Mouse (Mus musculus) midbrain, embryonic 10.5 days (tissue): Measurements from ENCODE around the gene Hs6st3. TPM values are rescaled to one million over a fixed set of nuclear protein-coding genes. Genes with fewer than 3 reads are reported as not detected.

Experiments used
- polyA plus RNA-seq: library from polyadenylated mRNA; unstranded; fragments of >200 nt; fragmentation: Nextera tagmentation; extraction: Ambion mirVana; gene quantifications from 2 replicates; pipeline ENCODE4 v1.2.1, GENCODE M21; 2016

Gene Hs6st3
- polyA plus RNA-seq, 1 experiment from 2014 or later, result not detected

Other genes with a start within 250 kb of the Hs6st3 start
- 17.1 and 19.4 TPM in 2 replicates for gene Dzip1, start 212.9 kb upstream of the Hs6st3 start, polyA plus RNA-seq
- gene Dnajc3, start 200.4 kb upstream of the Hs6st3 start, polyA plus RNA-seq, result 28.2 and 33.2 TPM in 2 replicates
- gene Uggt2, start 38.9 kb upstream of the Hs6st3 start, polyA plus RNA-seq, result 13.2 and 14.2 TPM in 2 replicates